Mouse (Mus musculus) ZHBTc4 (cell line): ENCODE data around the gene Dstyk.
A peak's percentile ranks its signal among the peaks of the same experiment; 100 is the strongest.

Experiments used
- DNase-seq: peaks from one replicate; pipeline ENCODE4 v3.0.0-alpha.2; 2011; ENCODE audit warnings: low read depth, low spot score

The Dstyk gene

GRCm38 (mm10) chr1:132388813-132389803 lies 28.2 kb upstream of the Dstyk start:
- no peak for DNase-seq

GRCm38 (mm10) chr1:132389886-132390585 lies 27.3 kb upstream of the Dstyk start:
- DNase-seq, result peak; percentile 89

GRCm38 (mm10) chr1:132390691-132391579 lies 26.4 kb upstream of the Dstyk start, which contains the start of gene Tmcc2:
Gene Tmcc2, minus strand, starts transcription at chr1:132391281.
- peak; percentile 52 for DNase-seq

- DNase-seq, result peak; percentile 82
These were observed 25.8 kb upstream of the Dstyk start for GRCm38 (mm10) chr1:132391580-132392022.

DNA sequence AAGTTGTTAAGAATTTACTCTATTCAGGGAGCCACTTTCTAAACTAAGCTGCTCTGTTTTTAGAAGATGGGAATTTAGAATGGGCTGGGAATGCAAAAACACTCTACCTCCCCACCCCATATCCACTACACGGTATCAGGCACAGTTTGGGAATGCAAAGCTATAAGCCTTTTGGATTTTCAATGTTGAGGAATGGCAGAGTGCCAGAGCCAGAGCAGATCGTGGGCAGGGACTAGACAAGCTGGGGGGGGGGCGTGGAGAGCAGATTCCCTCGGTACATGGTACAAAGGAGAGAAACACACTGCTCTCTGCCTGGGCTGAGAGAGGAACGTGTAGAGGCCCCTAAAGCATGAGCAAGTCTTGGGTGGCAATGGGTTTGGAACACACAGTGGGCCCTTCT lies 24.5 kb upstream of the Dstyk start:
- no peak for DNase-seq

- DNase-seq, result no peak
These were observed 20.6 kb upstream of the Dstyk start for GRCm38 (mm10) chr1:132396705-132397104.

DNA sequence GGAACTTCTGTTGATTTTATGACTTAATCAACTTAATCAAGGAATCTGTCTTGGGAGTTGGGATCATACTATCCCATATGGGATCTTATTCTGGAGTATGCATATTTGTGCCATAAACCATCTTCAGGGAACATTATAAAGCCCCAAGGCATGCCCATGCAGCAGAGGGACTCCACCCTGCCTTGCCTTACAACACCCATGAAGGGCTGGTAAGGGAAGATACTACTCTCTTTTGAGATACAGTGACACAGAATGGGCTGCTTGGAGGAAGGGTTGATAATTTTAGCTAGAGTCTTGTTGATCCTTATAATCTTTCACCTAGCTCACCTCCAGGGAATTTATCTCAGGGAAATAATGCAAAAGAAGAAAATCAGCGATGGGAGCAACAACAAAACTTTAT lies 16.8 kb upstream of the Dstyk start:
- DNase-seq, result no peak

- no peak for DNase-seq
These were observed 15.5 kb upstream of the Dstyk start for GRCm38 (mm10) chr1:132401843-132402242.

DNA sequence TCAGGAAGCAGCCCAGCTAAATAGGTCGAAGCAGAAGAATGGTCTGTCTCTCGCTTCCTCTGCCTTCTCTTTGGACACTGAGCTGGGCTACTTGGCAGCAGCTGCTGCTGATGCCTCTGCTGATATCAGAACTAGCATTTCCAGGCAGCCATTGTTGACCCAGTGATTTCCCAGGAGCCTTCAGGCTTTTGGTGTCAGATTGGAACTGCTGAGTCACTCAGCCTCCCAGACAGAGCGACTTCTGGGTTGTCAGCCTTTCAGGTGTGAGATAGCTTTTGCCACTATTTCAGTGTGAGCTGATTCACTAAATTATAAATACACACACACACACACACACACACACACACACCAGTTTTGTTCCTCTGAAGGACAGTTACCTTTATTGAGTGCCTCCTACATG lies 6.7 kb upstream of the Dstyk start:
- no peak for DNase-seq

DNA sequence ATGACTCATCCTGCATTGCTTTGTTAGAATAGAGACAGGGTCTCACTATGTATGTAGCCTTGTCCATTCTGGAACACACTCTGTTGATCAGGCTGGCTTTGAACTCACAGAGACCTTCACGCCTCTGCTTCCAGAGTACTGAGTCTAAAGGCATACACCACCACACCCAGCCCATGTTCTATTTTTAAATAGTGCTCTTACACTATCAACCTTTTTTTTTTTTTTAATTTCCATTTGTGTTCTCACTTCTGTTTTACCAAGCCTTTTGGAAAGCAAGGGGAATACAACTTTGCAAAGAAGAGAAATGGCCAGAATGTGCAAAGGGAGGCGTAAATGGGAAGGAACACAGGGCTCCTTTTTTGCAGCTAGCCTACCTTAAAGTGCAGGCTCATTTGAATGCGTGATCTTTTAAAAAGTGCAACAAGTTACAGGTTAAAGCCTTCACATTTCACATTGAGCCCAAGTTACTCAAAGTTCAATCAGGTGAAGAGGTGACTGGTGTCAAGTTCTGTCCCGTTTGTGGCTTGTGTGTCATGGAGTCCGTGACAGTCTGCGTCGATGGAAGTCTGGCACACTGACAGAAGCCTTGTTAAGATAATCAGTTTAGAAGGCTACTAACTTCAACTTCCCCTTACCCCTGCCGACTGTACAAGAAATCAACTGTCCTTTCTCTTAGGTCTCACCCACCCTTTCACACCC lies 962 bp upstream of the Dstyk start:
- DNase-seq, result no peak

DNA sequence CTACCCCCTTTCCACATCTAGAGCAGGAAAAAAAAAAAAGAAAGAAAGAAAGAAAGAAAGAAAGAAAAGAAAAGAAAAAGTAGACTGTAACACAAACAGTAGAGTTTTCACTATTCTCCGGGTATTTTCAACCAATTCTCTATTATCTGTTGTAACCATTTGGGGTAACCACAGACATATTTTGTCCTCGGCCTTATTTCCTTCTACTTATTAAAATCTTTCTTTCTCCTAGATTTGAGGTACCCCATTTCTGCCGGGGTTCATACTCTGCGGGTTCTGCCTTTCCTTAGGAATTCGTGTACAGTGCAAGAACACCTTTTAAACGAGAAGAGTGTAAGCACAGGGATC lies 438 bp upstream of the Dstyk start:
- no peak for DNase-seq

- no peak for DNase-seq
These were observed 2.9 kb downstream of the Dstyk start for GRCm38 (mm10) chr1:132420206-132420605.

- no peak for DNase-seq
These were observed 3.3 kb downstream of the Dstyk start for GRCm38 (mm10) chr1:132420662-132421061.

- DNase-seq, result peak; percentile 15
These were observed 5.7 kb downstream of the Dstyk start for GRCm38 (mm10) chr1:132422912-132423696.

- DNase-seq, result no peak
These were observed 8.2 kb downstream of the Dstyk start for GRCm38 (mm10) chr1:132425600-132425999.

DNA sequence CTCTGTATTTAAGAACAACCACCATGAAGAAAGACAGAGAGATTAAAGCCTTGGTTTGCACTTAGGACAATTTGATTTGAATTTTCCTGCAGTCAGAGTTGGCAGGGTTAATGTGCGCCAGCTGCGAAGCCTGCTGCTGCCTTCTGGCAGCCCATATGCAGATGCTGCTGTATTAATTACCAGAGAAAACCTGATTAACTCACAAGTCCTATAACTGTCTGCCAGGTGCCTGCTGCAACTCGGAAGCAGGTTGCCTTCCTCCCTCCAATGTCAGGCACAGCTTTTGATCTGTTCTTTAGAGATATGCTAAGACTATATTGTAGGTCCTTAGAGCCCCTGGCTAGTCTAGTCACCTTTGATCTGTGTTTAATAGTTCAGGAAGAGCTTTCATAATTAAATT lies 13.5 kb downstream of the Dstyk start:
- DNase-seq, result no peak

DNA sequence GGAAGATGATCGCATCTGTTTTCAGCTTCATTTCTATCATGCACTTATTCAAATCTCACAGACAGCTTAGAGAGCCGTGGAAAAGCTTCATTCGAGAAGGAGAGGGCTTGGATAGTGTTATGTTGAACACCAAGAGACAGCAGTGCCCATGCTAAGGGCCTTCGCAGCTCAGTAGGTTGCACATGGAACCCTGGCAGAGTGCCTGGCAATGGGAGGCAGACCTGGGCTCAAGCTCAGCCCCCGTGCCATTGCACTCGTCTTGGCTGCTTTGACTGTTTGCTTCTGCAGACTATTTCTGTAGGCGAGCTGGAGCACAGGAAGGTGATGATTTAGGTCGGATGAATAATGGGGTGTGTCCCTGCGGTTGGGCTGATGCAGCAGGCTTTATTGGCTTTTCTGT lies 14.4 kb downstream of the Dstyk start:
- DNase-seq, result peak; percentile 27

- DNase-seq, result no peak
These were observed 16.0 kb downstream of the Dstyk start for GRCm38 (mm10) chr1:132433349-132433748.

- DNase-seq, result no peak
These were observed 16.7 kb downstream of the Dstyk start for GRCm38 (mm10) chr1:132434032-132434431.

DNA sequence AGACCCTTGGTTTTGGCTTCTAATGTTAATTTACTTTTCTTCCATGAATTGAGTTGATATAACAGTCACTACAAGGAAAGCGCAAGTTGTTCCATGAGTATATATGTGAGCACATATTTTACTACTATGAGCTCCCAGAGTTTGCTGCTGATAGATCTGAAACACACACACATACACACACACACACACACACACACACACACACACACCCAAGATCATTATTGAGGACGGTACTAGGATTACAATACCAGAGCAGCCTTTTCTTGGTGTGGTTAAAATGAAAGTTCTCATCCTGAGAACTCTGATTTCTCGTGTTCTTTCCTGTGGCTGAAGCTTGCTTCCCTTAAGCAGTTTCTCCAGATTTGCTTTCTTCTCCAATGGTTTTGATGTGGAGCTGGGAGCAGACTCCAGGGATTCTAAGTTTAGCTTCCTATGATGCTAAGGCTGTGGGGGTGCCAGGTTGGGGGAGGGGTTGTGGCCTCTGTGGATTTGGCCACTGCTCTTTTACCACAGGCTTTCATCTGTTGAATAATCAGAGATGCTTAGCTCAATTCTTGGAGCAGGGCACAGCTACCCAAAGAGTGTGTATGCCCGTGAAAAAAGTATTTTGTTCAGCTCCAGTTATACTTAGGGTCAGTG lies 19.1 kb downstream of the Dstyk start:
- DNase-seq, result no peak
